Mouse (Mus musculus) lung, postnatal 0 days (tissue): ENCODE results near the gene BC035947.
"Not testable (repeated sequence)": the region's sequence is repeated elsewhere in the genome, so short reads cannot be mapped to it uniquely, and the experiment has no call there.

Experiments
- CTCF ChIP-seq: IDR thresholded peaks from 2 replicates; pipeline ENCODE4 v1.5.1; 2016; ENCODE audit warnings: antibody characterized with exemption, mild to moderate bottlenecking
- EP300 ChIP-seq: IDR thresholded peaks from 2 replicates; pipeline ENCODE4 v1.6.1; 2016; ENCODE audit warnings: antibody characterized with exemption, mild to moderate bottlenecking, control low read depth

DNA sequence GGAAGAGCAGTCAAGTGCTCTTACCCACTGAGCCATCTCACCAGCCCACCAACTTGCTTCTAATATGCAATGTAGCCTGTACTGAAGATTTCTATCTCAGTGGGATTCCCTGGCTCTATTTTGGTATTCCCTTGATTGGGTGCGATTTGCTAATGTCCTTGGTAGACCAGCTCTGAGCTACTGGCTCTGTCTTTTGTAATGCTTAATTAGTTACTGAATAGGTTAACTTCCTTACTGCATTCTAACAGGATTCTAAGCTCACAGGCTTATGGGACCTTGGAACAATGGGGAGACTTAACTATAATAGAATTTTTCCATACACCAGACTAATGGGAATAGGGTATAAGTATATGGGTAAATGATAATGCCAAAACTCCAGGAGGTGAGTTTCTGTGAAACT, 31.7 kb upstream of the BC035947 start:
- TF ChIP-seq CTCF, EP300: not testable (repeated sequence)
